Mouse (Mus musculus): ENCODE results near the gene Mib2. TPM values are rescaled to one million over a fixed set of nuclear protein-coding genes. Genes with fewer than 3 reads are reported as not detected.

The Mib2 gene
- polyA plus RNA-seq (2017; shearing (Covaris generic)) = 10 to 100 TPM; 42.2 to 82.6 TPM

DNA sequence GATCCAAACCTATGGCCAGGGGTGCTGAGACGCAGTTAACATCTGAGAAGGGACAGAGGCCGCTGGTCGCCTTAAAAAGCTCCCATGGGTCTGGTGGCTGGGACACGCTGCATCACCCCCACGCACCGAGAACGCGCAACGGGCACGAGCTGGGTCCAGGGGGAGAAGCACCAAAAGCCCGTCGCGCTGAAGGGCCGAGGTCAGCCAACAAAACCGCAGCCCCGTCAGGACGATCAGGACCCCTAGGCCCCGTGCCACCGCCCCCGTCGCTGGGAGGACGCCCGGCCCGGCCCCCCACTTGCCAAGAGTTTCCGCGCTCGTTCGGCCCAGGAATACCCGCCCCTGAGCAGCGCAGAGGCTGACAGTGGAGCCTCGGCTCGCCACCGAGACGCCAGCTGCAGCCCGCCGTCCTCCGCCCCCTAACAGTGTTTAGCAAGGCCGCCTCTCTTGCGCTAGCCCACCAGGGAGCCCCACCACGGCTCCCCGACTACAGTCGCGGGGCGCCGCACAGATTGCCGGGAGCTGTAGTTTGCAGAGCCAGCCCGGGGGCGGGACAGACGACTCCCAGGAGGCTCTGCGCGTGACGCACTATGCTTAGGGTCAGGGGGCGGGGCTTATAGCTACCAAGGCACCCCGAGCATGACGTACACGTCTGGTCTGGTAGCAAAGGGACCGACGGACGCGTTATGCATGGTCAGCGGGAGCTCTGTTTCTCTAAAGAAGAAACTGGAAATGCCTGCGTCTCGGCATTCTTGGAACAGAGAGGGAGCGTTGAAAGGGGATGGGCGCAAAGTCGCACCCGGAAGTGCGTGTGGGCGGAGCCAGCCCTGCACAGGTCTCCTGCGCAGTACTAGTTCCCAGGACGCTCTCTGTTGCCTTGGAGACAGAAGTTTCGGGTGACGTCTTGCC, at the start of gene Mib2:
Gene Mib2 (minus strand): TSS at position 510 of the 909 bp plus-strand sequence.

DNA sequence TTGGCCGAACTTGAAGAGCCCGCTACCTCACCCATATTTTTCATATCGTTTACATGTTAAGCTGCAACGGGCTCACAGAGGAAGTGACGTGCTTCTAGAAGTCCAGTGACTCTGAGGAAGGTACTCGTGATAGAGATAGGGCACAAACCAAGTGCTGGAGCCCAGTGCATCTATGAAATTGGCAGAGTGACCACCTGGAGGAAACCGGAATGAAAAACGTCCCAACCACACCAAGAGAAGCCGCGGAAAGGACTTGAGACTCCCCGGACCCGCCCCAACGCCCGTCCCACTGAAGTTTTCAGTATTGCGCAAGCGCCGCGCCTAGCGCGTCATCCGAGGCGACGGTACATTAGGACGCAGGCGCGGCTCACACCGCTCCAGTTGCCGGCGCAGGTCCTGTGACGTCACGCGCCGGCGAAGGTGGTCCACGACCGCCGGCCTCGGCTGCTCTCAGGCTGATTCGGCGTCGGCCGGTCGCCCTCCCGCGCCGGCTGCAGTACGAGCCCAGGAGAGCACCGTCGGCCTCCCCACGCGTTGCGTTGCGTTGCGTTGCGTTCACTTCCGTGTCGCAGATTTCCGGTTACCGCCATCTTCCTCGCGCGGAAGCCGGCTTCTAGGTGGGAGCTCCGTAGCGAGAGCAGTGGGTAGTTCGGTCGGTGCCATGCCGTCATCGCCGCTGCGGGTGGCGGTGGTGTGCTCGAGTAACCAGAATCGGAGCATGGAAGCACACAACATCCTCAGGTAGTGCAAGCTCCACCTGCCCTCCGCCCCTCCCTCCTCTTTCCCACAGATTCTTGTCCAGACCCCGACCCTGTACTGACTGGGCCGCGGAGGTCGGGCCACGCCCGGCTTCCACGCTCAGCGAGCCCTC, 36.0 kb upstream of the Mib2 start, which contains the start of gene Ssu72:
Gene Ssu72 (plus strand): TSS at position 80 of the 871 bp plus-strand sequence.

DNA sequence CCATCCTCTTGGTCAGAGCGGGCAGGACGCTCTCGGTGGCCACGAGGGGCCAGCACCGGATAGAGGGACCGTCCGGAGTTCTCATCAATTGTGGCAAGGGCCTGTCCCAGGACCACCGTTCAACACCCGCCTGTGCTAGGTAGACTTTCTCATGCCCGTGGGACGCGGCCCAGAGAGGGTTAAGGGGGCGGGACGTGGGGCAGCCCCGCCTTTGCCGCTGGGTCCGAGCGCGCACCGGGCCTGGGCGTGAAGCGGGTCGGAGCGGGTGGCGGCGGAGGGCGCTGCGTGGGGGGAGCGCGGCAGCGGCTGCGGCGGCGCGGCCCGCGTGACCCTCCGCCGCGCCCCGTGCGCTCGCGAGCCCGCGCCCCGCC, 25.1 kb upstream of the Mib2 start, which contains the start of gene Fndc10:
Gene Fndc10 (plus strand): TSS at position 232 of the 371 bp plus-strand sequence.

DNA sequence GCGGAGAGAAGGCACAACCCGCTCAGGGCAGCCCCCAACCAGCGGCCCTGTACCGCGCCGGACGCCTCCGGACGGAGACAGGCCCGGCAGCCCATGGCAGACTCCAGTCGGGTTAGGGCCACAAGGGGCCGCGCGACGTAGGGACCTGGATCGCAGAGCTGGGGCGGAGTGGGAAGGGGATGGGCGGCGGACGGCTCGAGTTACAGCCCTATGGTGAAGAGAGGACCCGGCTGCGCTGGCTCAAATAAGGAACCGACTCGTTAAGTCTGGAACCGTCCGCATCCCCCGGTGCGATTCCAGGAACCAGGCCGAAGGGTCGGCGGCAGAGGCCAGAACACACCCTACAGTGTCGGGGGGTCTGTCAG, 15.9 kb downstream of the Mib2 start, which contains the start of gene Mmp23:
Gene Mmp23 (minus strand): TSS at position 299 of the 365 bp plus-strand sequence.

DNA sequence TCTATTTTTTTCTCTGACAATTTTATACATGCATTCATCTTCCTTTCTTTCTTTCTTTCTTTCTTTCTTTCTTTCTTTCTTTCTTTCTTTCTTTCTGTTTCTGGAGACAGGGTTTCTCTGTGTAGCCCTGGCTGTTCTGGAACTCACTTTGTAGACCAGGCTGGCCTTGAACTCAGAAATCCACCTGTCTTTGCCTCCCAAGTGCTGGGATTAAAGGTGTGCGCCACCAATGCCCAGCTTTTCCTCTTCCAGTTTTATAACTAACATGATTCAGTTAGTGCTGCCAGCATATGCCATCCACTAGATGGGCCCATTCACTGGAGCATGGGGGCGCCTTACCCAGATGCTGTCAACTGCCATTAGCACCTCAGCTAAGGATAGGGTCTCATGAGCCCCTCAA, 23.7 kb downstream of the Mib2 start, which contains the start of gene Gm10563:
Gene Gm10563 (minus strand): TSS at position 101 of the 400 bp plus-strand sequence.

DNA sequence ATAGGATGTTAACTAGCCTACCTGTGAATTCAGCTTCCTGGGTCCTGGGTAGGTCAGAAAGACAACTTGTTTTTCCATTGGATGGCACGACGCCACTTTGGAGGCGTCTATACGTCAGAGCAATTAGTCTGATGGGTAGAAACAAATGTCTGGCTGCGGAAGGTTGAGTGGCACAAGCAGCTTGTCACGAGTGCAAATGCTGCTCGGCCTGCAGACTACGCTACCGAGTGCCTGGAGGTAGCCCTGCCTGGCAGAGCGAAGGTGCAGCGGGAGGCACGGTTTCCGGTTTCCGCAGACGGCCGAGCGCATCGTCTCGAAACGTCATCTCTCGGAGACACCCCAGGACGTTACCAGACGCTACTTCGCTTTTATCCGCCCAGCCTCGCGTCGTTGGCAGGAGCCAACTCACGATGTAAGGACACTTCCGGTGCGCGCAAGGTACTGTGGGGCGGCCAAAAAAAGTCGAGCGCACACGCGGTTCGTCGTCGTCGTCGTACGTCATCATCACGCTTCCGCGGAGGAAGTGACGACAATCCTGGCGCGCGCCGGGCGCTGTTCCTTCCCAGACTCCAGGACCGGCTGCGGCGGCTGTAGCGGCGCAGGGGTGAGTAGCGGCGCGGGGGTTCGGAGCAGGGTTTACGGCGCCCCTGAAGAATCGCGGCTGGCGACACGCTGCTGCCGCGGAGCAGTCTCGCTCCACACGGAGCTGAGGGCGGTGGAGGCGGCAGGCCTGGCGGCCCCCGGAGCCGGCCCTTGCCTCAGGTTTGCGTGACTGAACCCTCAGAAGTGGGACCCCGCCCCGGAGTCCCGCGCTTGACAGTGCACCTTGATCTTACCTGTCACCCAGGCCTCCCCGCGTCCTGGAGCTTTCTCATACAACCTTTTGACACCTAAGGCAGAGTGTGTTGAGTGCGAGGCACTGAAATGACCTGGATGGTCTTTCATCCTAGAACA, 44.4 kb downstream of the Mib2 start, which contains the start of gene Cdk11b:
Gene Cdk11b (plus strand): TSS at position 517 of the 954 bp plus-strand sequence.

Other genes starting within 250 kb of the Mib2 start
- gene Tmem52, start 200.1 kb downstream of the Mib2 start, polyA plus RNA-seq (2017; shearing (Covaris generic)) = not detected
- gene Gnb1, start 177.8 kb downstream of the Mib2 start, polyA plus RNA-seq (2017; shearing (Covaris generic)) = 100 to 1,000 TPM; 372 to 422 TPM
- gene Nadk, start 106.8 kb downstream of the Mib2 start, polyA plus RNA-seq (2017; shearing (Covaris generic)) = 100 to 1,000 TPM; 129 to 132 TPM
- 10 to 100 TPM in 1 of 2 experiments, 1 to 10 TPM in 1; 9.9 to 12.0 TPM for gene Slc35e2, start 67.8 kb downstream of the Mib2 start, polyA plus RNA-seq (2017; shearing (Covaris generic))
- 100 to 1,000 TPM; 137 to 173 TPM for gene Cdk11b, start 44.3 kb downstream of the Mib2 start, polyA plus RNA-seq (2017; shearing (Covaris generic))
- not detected for gene Gm10563, start 23.8 kb downstream of the Mib2 start, polyA plus RNA-seq (2017; shearing (Covaris generic))
- gene Mmp23, start 15.8 kb downstream of the Mib2 start, polyA plus RNA-seq (2017; shearing (Covaris generic)) = under 1 TPM; 0.71 to 0.90 TPM
- gene Fndc10, start 25.1 kb upstream of the Mib2 start, polyA plus RNA-seq (2017; shearing (Covaris generic)) = 10 to 100 TPM; 11.3 to 18.9 TPM
- gene Ssu72, start 35.6 kb upstream of the Mib2 start, polyA plus RNA-seq (2017; shearing (Covaris generic)) = 100 to 1,000 TPM; 152 to 154 TPM
- gene Tmem240, start 65.6 kb upstream of the Mib2 start, polyA plus RNA-seq (2017; shearing (Covaris generic)) = under 1 TPM; 0.84 to 0.94 TPM
- 10 to 100 TPM; 70.7 to 72.2 TPM for gene Atad3a, start 91.9 kb upstream of the Mib2 start, polyA plus RNA-seq (2017; shearing (Covaris generic))
- 1 to 10 TPM in 1 of 2 experiments, under 1 TPM in 1; 0.25 to 2.2 TPM for gene Vwa1, start 105.5 kb upstream of the Mib2 start, polyA plus RNA-seq (2017; shearing (Covaris generic))
- under 1 TPM in 1 of 2 experiments, not detected in 1; 0.05 TPM for gene Tmem88b, start 116.7 kb upstream of the Mib2 start, polyA plus RNA-seq (2017; shearing (Covaris generic))
- 1 to 10 TPM in 1 of 2 experiments, not detected in 1; 2.5 TPM for gene Ankrd65, start 121.2 kb upstream of the Mib2 start, polyA plus RNA-seq (2017; shearing (Covaris generic))
- gene Mrpl20, start 133.7 kb upstream of the Mib2 start, polyA plus RNA-seq (2017; shearing (Covaris generic)) = 100 to 1,000 TPM; 104 to 112 TPM
- 100 to 1,000 TPM; 255 to 303 TPM for gene Ccnl2, start 143.3 kb upstream of the Mib2 start, polyA plus RNA-seq (2017; shearing (Covaris generic))
- gene Aurkaip1, start 162.1 kb upstream of the Mib2 start, polyA plus RNA-seq (2017; shearing (Covaris generic)) = 100 to 1,000 TPM; 176 to 179 TPM
- 10 to 100 TPM in 1 of 2 experiments, 1 to 10 TPM in 1; 2.9 to 10.7 TPM for gene Mxra8, start 170.5 kb upstream of the Mib2 start, polyA plus RNA-seq (2017; shearing (Covaris generic))
- gene Dvl1, start 178.2 kb upstream of the Mib2 start, polyA plus RNA-seq (2017; shearing (Covaris generic)) = 10 to 100 TPM; 59.9 to 70.5 TPM
- under 1 TPM; 0.62 to 0.66 TPM for gene Tas1r3, start 194.2 kb upstream of the Mib2 start, polyA plus RNA-seq (2017; shearing (Covaris generic))
- 10 to 100 TPM; 13.5 to 14.5 TPM for gene Cptp, start 200.2 kb upstream of the Mib2 start, polyA plus RNA-seq (2017; shearing (Covaris generic))
- 100 to 1,000 TPM; 104 to 139 TPM for gene Ints11, start 200.3 kb upstream of the Mib2 start, polyA plus RNA-seq (2017; shearing (Covaris generic))
- 10 to 100 TPM; 32.2 to 57.2 TPM for gene Pusl1, start 222.6 kb upstream of the Mib2 start, polyA plus RNA-seq (2017; shearing (Covaris generic))
- gene Acap3, start 222.6 kb upstream of the Mib2 start, polyA plus RNA-seq (2017; shearing (Covaris generic)) = 10 to 100 TPM; 17.8 to 23.6 TPM

Data from inflammation-experienced regulatory T-cells (primary cell).